Mouse (Mus musculus): ENCODE data around the gene Lrmda. TPM values are rescaled to one million over a fixed set of nuclear protein-coding genes. Genes with fewer than 3 reads are reported as not detected.

The Lrmda gene
- polyA plus RNA-seq, 1 experiment = 0.51 TPM

GRCm38 (mm10) chr14:22345248-22345647 is 325.7 kb downstream of the Lrmda start:
- Histone ChIP-seq H3K4me1 (replicated peaks; ENCODE audit: control insufficient read depth, insufficient read depth, low read length) (no peaks in the 10 kb centered on the region), H3K36me3 (ENCODE audit: control insufficient read depth, insufficient read depth, low read length) (no peaks in the 10 kb centered on the region), H3K27me3 (ENCODE audit: control insufficient read depth, insufficient read depth, low read length) (no peaks in the 10 kb centered on the region), H3K4me3 (ENCODE audit: control insufficient read depth, insufficient read depth, low read length) (no peak overlapping the region), H3K27ac (ENCODE audit: control insufficient read depth, insufficient read depth, low read length) (no peak overlapping the region)
- DNase-seq = no peak
- 94% methylated on average over 8 of the region's 8 CpGs for WGBS
- TF ChIP-seq POLR2A (IDR thresholded peaks at IDR 0.05; ENCODE audit: control insufficient read depth, extremely low read depth, insufficient read depth, low read length, poor library complexity) (no peak), CTCF (IDR thresholded peaks at IDR 0.05; ENCODE audit: borderline replicate concordance, control insufficient read depth, extremely low read depth, insufficient read depth, low read length, poor library complexity) (no peak)

- H3K27ac ChIP-seq (ENCODE audit: control insufficient read depth, insufficient read depth, low read length) = no peak overlapping the region
- no peak for DNase-seq
- H3K4me3 ChIP-seq (ENCODE audit: control insufficient read depth, insufficient read depth, low read length) = no peak overlapping the region
- no peaks in the 10 kb centered on the region for H3K36me3 ChIP-seq (ENCODE audit: control insufficient read depth, insufficient read depth, low read length)
- WGBS = 94% methylated on average over 5 of the region's 5 CpGs
- TF ChIP-seq CTCF (IDR thresholded peaks at IDR 0.05; ENCODE audit: borderline replicate concordance, control insufficient read depth, extremely low read depth, insufficient read depth, low read length, poor library complexity) (no peak), POLR2A (IDR thresholded peaks at IDR 0.05; ENCODE audit: control insufficient read depth, extremely low read depth, insufficient read depth, low read length, poor library complexity) (no peak)
- no peaks in the 10 kb centered on the region for H3K4me1 ChIP-seq (replicated peaks; ENCODE audit: control insufficient read depth, insufficient read depth, low read length)
- H3K27me3 ChIP-seq (ENCODE audit: control insufficient read depth, insufficient read depth, low read length) = no peaks in the 10 kb centered on the region
These were observed 334.1 kb downstream of the Lrmda start for GRCm38 (mm10) chr14:22353626-22354025.

- DNase-seq = no peak
- no peak for TF ChIP-seq POLR2A (IDR thresholded peaks at IDR 0.05; ENCODE audit: control insufficient read depth, extremely low read depth, insufficient read depth, low read length, poor library complexity)
- TF ChIP-seq CTCF (IDR thresholded peaks at IDR 0.05; ENCODE audit: borderline replicate concordance, control insufficient read depth, extremely low read depth, insufficient read depth, low read length, poor library complexity) = no peak
- no peak overlapping the region for H3K4me3 ChIP-seq (ENCODE audit: control insufficient read depth, insufficient read depth, low read length)
- no peak overlapping the region for H3K27ac ChIP-seq (ENCODE audit: control insufficient read depth, insufficient read depth, low read length)
- WGBS = 94% methylated on average over 15 of the region's 15 CpGs
- no peaks in the 10 kb centered on the region for H3K27me3 ChIP-seq (ENCODE audit: control insufficient read depth, insufficient read depth, low read length)
- H3K36me3 ChIP-seq (ENCODE audit: control insufficient read depth, insufficient read depth, low read length) = no peaks in the 10 kb centered on the region
- H3K4me1 ChIP-seq (replicated peaks; ENCODE audit: control insufficient read depth, insufficient read depth, low read length) = no peaks in the 10 kb centered on the region
These were observed 335.5 kb downstream of the Lrmda start for GRCm38 (mm10) chr14:22354769-22355574.

GRCm38 (mm10) chr14:22357991-22358503 is 338.5 kb downstream of the Lrmda start:
- no peaks in the 10 kb centered on the region for H3K27me3 ChIP-seq (ENCODE audit: control insufficient read depth, insufficient read depth, low read length)
- H3K27ac ChIP-seq (ENCODE audit: control insufficient read depth, insufficient read depth, low read length) = no peak overlapping the region
- WGBS = 94% methylated on average over 9 of the region's 9 CpGs
- no peak overlapping the region for H3K4me3 ChIP-seq (ENCODE audit: control insufficient read depth, insufficient read depth, low read length)
- no peaks in the 10 kb centered on the region for H3K36me3 ChIP-seq (ENCODE audit: control insufficient read depth, insufficient read depth, low read length)
- DNase-seq = no peak
- TF ChIP-seq CTCF (IDR thresholded peaks at IDR 0.05; ENCODE audit: borderline replicate concordance, control insufficient read depth, extremely low read depth, insufficient read depth, low read length, poor library complexity) = no peak
- TF ChIP-seq POLR2A (IDR thresholded peaks at IDR 0.05; ENCODE audit: control insufficient read depth, extremely low read depth, insufficient read depth, low read length, poor library complexity) = no peak
- no peaks in the 10 kb centered on the region for H3K4me1 ChIP-seq (replicated peaks; ENCODE audit: control insufficient read depth, insufficient read depth, low read length)

GRCm38 (mm10) chr14:22364010-22364748 is 344.7 kb downstream of the Lrmda start:
- no peaks in the 10 kb centered on the region for H3K27me3 ChIP-seq (ENCODE audit: control insufficient read depth, insufficient read depth, low read length)
- H3K36me3 ChIP-seq (ENCODE audit: control insufficient read depth, insufficient read depth, low read length) = no peaks in the 10 kb centered on the region
- no peak overlapping the region for H3K27ac ChIP-seq (ENCODE audit: control insufficient read depth, insufficient read depth, low read length)
- no peak for DNase-seq
- TF ChIP-seq CTCF (IDR thresholded peaks at IDR 0.05; ENCODE audit: borderline replicate concordance, control insufficient read depth, extremely low read depth, insufficient read depth, low read length, poor library complexity) (no peak), POLR2A (IDR thresholded peaks at IDR 0.05; ENCODE audit: control insufficient read depth, extremely low read depth, insufficient read depth, low read length, poor library complexity) (no peak)
- H3K4me3 ChIP-seq (ENCODE audit: control insufficient read depth, insufficient read depth, low read length) = no peak overlapping the region
- WGBS = 94% methylated on average over 6 of the region's 6 CpGs
- no peaks in the 10 kb centered on the region for H3K4me1 ChIP-seq (replicated peaks; ENCODE audit: control insufficient read depth, insufficient read depth, low read length)

- Histone ChIP-seq H3K4me3 (ENCODE audit: control insufficient read depth, insufficient read depth, low read length) (no peak overlapping the region), H3K27ac (ENCODE audit: control insufficient read depth, insufficient read depth, low read length) (no peak overlapping the region), H3K4me1 (replicated peaks; ENCODE audit: control insufficient read depth, insufficient read depth, low read length) (no peaks in the 10 kb centered on the region), H3K27me3 (ENCODE audit: control insufficient read depth, insufficient read depth, low read length) (no peaks in the 10 kb centered on the region), H3K36me3 (ENCODE audit: control insufficient read depth, insufficient read depth, low read length) (no peaks in the 10 kb centered on the region)
- TF ChIP-seq POLR2A (IDR thresholded peaks at IDR 0.05; ENCODE audit: control insufficient read depth, extremely low read depth, insufficient read depth, low read length, poor library complexity) (no peak), CTCF (IDR thresholded peaks at IDR 0.05; ENCODE audit: borderline replicate concordance, control insufficient read depth, extremely low read depth, insufficient read depth, low read length, poor library complexity) (no peak)
- DNase-seq = no peak
- 92% methylated on average over 6 of the region's 6 CpGs for WGBS
These were observed 345.4 kb downstream of the Lrmda start for GRCm38 (mm10) chr14:22364771-22365355.
